ENCODE assay signal across 37 mouse cellular contexts in the genomic region with DNA sequence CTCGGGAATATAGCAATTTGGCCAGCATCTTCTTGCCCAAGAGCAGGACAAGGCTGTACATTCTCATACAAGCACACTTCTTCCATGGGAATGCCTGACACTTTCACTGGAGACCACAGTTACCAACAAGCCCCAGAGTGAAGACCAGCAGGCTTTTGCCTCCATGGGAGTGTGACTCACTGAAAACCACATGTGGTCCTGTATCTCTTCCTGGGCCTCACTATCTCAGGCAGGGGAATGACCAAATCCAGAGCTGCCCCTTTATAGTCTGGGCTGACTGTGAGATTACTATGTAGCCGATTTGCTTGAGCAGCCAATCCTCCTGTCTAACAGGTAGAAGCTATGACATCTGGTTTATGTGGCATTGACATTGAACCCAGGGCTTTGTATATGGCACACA. TPM values are rescaled to one million over a fixed set of nuclear protein-coding genes. Genes with fewer than 3 reads are reported as not detected.
"Had no signal": no experiment of that assay in that cellular context is flagged by ENCODE, and none has a peak within 500 bp of the region (broad histone marks: within the 10 kb centered on the region; RNA-seq: fewer than 3 reads in every experiment).

No protein-coding gene starts in this region.

- H3K27me3 ChIP-seq: limb, embryonic 12.5 days; limb, embryonic 13.5 days; limb, embryonic 15.5 days; liver, embryonic 13.5 days; lung, embryonic 15.5 days; midbrain, embryonic 12.5 days; midbrain, embryonic 15.5 days had no signal

- H3K4me2 ChIP-seq: limb, embryonic 12.5 days; limb, embryonic 13.5 days; limb, embryonic 15.5 days; liver, embryonic 11.5 days; liver, embryonic 12.5 days; liver, embryonic 13.5 days; liver, embryonic 15.5 days; lung, embryonic 14.5 days; lung, embryonic 15.5 days; midbrain, embryonic 11.5 days; midbrain, embryonic 12.5 days; midbrain, embryonic 13.5 days; midbrain, embryonic 15.5 days had no signal

- H3K9ac ChIP-seq: limb, embryonic 12.5 days; limb, embryonic 15.5 days; liver, embryonic 12.5 days; liver, embryonic 13.5 days; liver, embryonic 14.5 days; liver, embryonic 15.5 days; liver, postnatal 0 days; lung, embryonic 14.5 days; lung, embryonic 15.5 days; midbrain, embryonic 12.5 days; midbrain, embryonic 13.5 days; midbrain, embryonic 15.5 days had no signal

- H3K4me1 ChIP-seq: liver, embryonic 15.5 days; midbrain, embryonic 13.5 days; midbrain, embryonic 15.5 days had no signal

- H3K9me3 ChIP-seq: limb, embryonic 10.5 days; limb, embryonic 12.5 days; limb, embryonic 13.5 days; limb, embryonic 15.5 days; liver, embryonic 12.5 days; liver, embryonic 13.5 days; liver, embryonic 15.5 days; lung, embryonic 15.5 days; megakaryocyte, embryonic 14.5 days; midbrain, embryonic 10.5 days; midbrain, embryonic 12.5 days; midbrain, embryonic 13.5 days; midbrain, embryonic 15.5 days had no signal

- H3K4me3 ChIP-seq: limb, embryonic 10.5 days; limb, embryonic 12.5 days; limb, embryonic 13.5 days; limb, embryonic 15.5 days; liver, embryonic 12.5 days; liver, embryonic 13.5 days; liver, embryonic 15.5 days; lung, embryonic 15.5 days; megakaryocyte, embryonic 14.5 days; midbrain, embryonic 10.5 days; midbrain, embryonic 12.5 days; midbrain, embryonic 13.5 days; midbrain, embryonic 15.5 days; myocyte had no signal

- ATAC-seq: liver, embryonic 12.5 days; liver, postnatal 0 days; lung, postnatal 0 days; midbrain, embryonic 13.5 days; midbrain, embryonic 15.5 days; midbrain, embryonic 16.5 days had no signal

- H3K36me3 ChIP-seq: limb, embryonic 10.5 days; liver, embryonic 12.5 days; liver, embryonic 13.5 days; liver, embryonic 15.5 days; lung, embryonic 15.5 days; midbrain, embryonic 10.5 days; midbrain, embryonic 12.5 days; midbrain, embryonic 13.5 days; midbrain, embryonic 15.5 days had no signal

- DNase-seq: left cerebral cortex, postnatal 4 days; liver; liver, embryonic 13.5 days; liver, postnatal 0 days; lung, adult 18-20 months; lung, adult 2 months; lung, embryonic 14.5 days; lung, postnatal 10 days; lung, postnatal 14 days; lung, postnatal 36 days; lung, postnatal 4 days; midbrain, embryonic 14.5 days had no signal

- H3K27ac ChIP-seq: limb, embryonic 10.5 days; limb, embryonic 12.5 days; limb, embryonic 13.5 days; limb, embryonic 15.5 days; liver, embryonic 12.5 days; liver, embryonic 13.5 days; liver, embryonic 14.5 days; liver, embryonic 15.5 days; lung, embryonic 15.5 days; macrophage; midbrain, embryonic 10.5 days; midbrain, embryonic 12.5 days; midbrain, embryonic 13.5 days; midbrain, embryonic 15.5 days had no signal

RNA-seq across cellular contexts. Expression of a gene that starts 10.7 kb away (rescaled TPM):
- total RNA-seq: left cerebral cortex, adult 8-10 months; left cerebral cortex, postnatal 25 days; left cerebral cortex, postnatal 36 days; megakaryocyte progenitor cell, adult 5-6 weeks; megakaryocyte, adult 5-6 weeks; monocyte, adult 5-6 weeks had no signal
- polyA plus RNA-seq: macrophage had no signal

RNA-seq across cellular contexts. Expression of a gene that starts 22.5 kb away (rescaled TPM):
- total RNA-seq: megakaryocyte progenitor cell, adult 5-6 weeks; megakaryocyte, adult 5-6 weeks; monocyte, adult 5-6 weeks had no signal
